Mouse (Mus musculus) heart, postnatal 0 days (tissue): ENCODE measurements around the gene Cd4. TPM values are rescaled to one million over a fixed set of nuclear protein-coding genes. Genes with fewer than 3 reads are reported as not detected.

Experiments used
- ATAC-seq: fragments of 200-750 bp; cut with Nextera tagmentation; 2 replicates; pipeline ENCODE4 v1.8.0; 2017; ENCODE audit warnings: low read depth, moderate number of reproducible peaks, moderate library complexity; ENCODE audit not compliant: insufficient read depth
- DNase-seq: peaks from one replicate; pipeline ENCODE4 v3.0.0-alpha.2; 2016; ENCODE audit warnings: low spot score
- H3K27ac ChIP-seq: fragments of 300-500 bp; sonication (generic); 2 replicates; pipeline ENCODE4 v1.5.1; 2014; ENCODE audit warnings: low read depth, mild to moderate bottlenecking
- H3K27me3 ChIP-seq: fragments of 300-500 bp; sonication (generic); 2 replicates; pipeline ENCODE4 v1.6.1; 2014; ENCODE audit warnings: low read length, mixed read lengths; ENCODE audit not compliant: control insufficient read depth, insufficient read depth
- H3K36me3 ChIP-seq: fragments of 300-500 bp; sonication (generic); replicated peaks from 2 replicates; pipeline ENCODE4 v1.6.1; 2014; ENCODE audit warnings: low read length, mixed read lengths; ENCODE audit not compliant: control insufficient read depth, insufficient read depth
- H3K4me1 ChIP-seq: fragments of 300-500 bp; sonication (generic); 2 replicates; pipeline ENCODE4 v1.6.1; 2014; ENCODE audit warnings: antibody characterized with exemption; ENCODE audit not compliant: control insufficient read depth, insufficient read depth
- H3K4me2 ChIP-seq: fragments of 300-500 bp; sonication (generic); 2 replicates; pipeline ENCODE4 v1.6.1; 2014; ENCODE audit warnings: low read depth, mild to moderate bottlenecking, low read length, moderate library complexity
- H3K4me3 ChIP-seq: fragments of 300-500 bp; sonication (generic); 2 replicates; pipeline ENCODE4 v1.5.1; 2014; ENCODE audit warnings: low read depth, low read length
- H3K9ac ChIP-seq: fragments of 300-500 bp; sonication (generic); replicated peaks from 2 replicates; pipeline ENCODE4 v1.6.1; 2014; ENCODE audit warnings: low read depth, low read length, mixed read lengths
- H3K9me3 ChIP-seq: fragments of 300-500 bp; sonication (generic); replicated peaks from 2 replicates; pipeline ENCODE4 v1.6.1; 2016; ENCODE audit warnings: low read length; ENCODE audit not compliant: control insufficient read depth
- CTCF ChIP-seq: IDR thresholded peaks from 2 replicates; pipeline ENCODE4 v1.5.1; 2016; ENCODE audit warnings: antibody characterized with exemption, control low read depth, low read depth
- EP300 ChIP-seq: IDR thresholded peaks from 2 replicates; pipeline ENCODE4 v1.6.1; 2016; ENCODE audit warnings: antibody characterized with exemption, low read depth
- WGBS: fragments of 180-500 bp; shearing (Covaris S2); extraction: QIAGEN DNeasy Blood & Tissue Kit; methylation state at CpG from one replicate; pipeline ENCODE4 v1.1.7; 2014; 5-methylcytosine and 5-hydroxymethylcytosine counted together
- polyA plus RNA-seq: library from polyadenylated mRNA; unstranded; fragments of >200 nt; fragmentation: Nextera tagmentation; extraction: Ambion mirVana; gene quantifications from 2 replicates; pipeline ENCODE4 v1.2.1, GENCODE M21; 2015
- total RNA-seq: library from RNA; depleted of rRNA; stranded (reverse); fragments of >200 nt; gene quantifications from 2 replicates; pipeline ENCODE4 v1.2.3, GENCODE M21; 2014; ENCODE audit warnings: low replicate concordance

The Cd4 gene
- total and polyA plus RNA-seq, 2 experiments from 2014 or later: 0.10 TPM; not detected in 1

DNA sequence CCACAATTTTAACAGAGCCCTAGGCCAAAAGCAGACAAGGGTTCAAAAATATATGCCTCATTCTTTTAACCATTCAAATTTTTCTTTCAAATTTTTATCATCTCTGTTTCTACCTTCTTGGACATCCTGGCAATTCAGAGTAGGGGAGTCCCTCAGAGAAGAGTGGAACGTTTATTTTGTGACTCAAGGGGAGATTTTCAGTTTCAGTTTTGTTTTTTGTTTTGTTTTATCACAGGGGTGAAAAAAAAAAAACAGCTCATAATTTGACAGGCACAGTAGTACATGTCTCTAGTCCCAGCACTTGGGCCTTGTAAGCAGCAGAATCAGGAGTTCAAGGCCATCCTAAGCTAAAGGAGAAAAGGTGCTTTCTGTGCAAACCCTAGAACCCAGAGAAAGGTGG is 19.7 kb upstream of the Cd4 start:
- Histone ChIP-seq H3K9me3 (no peaks in the 10 kb centered on the region), H3K36me3 (no peaks in the 10 kb centered on the region), H3K27ac (no peak overlapping the region), H3K9ac (no peak overlapping the region), H3K4me1 (peaks cover 19% of the 10 kb centered on the region), H3K4me2 (no peak overlapping the region), H3K27me3 (peaks cover 6% of the 10 kb centered on the region; the same call in 1 of the 2 replicates), H3K4me3 (no peak overlapping the region)
- no peak for DNase-seq
- 62% methylated on average over 1 of the region's 1 CpGs for WGBS
- no peak for TF ChIP-seq CTCF
- TF ChIP-seq EP300: no peak
- ATAC-seq: no peak

DNA sequence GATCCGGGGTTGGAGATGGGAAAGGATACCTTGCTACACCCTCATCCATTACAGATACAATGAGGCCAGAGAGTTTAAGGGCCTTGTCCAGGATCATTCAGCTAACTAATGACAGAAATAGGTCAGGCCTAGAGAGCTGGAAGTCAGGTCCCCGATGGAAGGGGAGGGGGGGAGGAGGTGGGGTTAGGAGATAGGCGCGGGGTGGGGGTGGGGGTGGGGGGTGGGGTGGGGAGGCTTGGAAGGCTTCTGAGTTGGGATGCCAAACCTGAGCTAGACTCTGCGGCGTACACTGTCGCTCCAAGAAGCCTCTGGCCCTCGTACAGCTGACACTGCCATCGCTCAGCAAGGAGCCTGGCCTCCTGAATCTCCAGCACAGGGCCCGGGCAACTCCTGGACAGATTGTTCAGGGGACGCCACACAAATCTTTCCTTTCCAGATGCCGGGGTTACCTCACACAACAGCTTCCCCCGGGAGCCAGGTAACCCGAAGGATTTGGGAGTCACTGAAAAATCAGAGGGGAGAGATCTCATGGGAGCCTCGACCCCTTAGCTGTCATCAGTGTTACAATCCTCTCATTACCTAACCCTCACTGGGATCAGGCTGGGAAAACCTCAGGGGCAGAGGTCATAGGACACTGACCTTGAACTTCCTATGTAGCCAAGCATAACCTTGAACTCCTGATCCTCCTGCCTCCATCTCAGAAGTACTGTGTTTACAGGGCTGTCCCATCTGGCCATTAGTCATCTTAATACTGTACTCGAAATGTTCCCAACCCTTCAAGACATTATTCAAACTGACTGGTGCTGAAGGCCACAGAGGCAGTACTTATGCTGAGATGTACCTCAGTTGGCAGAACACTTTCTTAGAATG is 17.2 kb upstream of the Cd4 start:
- Histone ChIP-seq H3K4me2 (peak overlapping the region; percentile 66), H3K27me3 (no peaks in the 10 kb centered on the region; the same call in 1 of the 2 replicates), H3K9me3 (no peaks in the 10 kb centered on the region), H3K4me3 (peak overlapping the region; percentile 48), H3K36me3 (no peaks in the 10 kb centered on the region), H3K4me1 (peaks cover 14% of the 10 kb centered on the region), H3K27ac (peak overlapping the region; percentile 94), H3K9ac (peak overlapping the region; percentile 54; the same call in 1 of the 2 replicates)
- DNase-seq: no peak
- no peak for TF ChIP-seq EP300
- TF ChIP-seq CTCF: no peak
- 44% methylated on average over 14 of the region's 16 CpGs for WGBS
- no peak for ATAC-seq

GRCm38 (mm10) chr6:124904161-124904981 is 16.4 kb upstream of the Cd4 start:
- Histone ChIP-seq H3K4me2 (peak overlapping the region; percentile 66), H3K4me1 (peaks cover 9% of the 10 kb centered on the region), H3K4me3 (peak overlapping the region; percentile 48), H3K9me3 (no peaks in the 10 kb centered on the region), H3K36me3 (no peaks in the 10 kb centered on the region), H3K27ac (peak overlapping the region; percentile 94), H3K27me3 (no peaks in the 10 kb centered on the region), H3K9ac (peak overlapping the region; percentile 54)
- DNase-seq (peak; percentile 92), ATAC-seq (peak; percentile 80)
- TF ChIP-seq CTCF: peak; percentile 66
- no peak for TF ChIP-seq EP300
- 6% methylated on average over 24 of the region's 24 CpGs for WGBS

DNA sequence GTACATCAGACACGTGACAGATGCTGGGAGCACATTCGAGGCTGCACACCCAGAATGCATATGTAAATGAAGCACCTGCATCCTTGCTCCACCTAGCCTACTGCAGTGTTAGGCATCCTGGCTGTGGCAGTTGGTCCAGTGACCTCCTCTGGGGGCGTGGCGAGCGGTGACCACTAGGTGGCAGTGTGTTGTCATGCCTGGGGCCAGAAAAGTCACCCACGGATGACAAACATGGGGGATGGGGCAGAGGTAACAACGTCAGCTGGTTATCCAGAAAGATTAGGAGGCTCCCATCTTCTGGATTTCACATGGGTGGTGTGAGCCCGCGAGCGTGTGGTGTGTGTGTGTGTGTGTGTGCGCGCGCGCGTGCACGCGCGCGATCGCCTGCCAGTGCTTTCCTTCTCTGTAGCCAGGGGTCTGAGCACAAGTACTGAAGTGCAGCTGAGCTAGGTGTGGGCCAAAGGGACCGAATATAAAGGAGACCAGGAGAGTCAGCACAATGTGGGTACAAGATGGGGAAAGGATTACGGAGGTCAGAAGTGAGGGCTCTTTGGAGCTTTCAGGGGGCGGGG is 15.6 kb upstream of the Cd4 start:
- peak; percentile 85 for ATAC-seq
- DNase-seq: peak; percentile 94
- Histone ChIP-seq H3K27ac (peak overlapping the region; percentile 94), H3K9ac (peak overlapping the region; percentile 54; the same call in 1 of the 2 replicates), H3K4me3 (peak overlapping the region; percentile 48), H3K9me3 (no peaks in the 10 kb centered on the region), H3K4me2 (peak overlapping the region; percentile 66), H3K4me1 (peaks cover 9% of the 10 kb centered on the region), H3K36me3 (no peaks in the 10 kb centered on the region), H3K27me3 (no peaks in the 10 kb centered on the region)
- under 1% methylated on average over 23 of the region's 23 CpGs for WGBS
- peak; percentile 99 for TF ChIP-seq CTCF
- no peak for TF ChIP-seq EP300

DNA sequence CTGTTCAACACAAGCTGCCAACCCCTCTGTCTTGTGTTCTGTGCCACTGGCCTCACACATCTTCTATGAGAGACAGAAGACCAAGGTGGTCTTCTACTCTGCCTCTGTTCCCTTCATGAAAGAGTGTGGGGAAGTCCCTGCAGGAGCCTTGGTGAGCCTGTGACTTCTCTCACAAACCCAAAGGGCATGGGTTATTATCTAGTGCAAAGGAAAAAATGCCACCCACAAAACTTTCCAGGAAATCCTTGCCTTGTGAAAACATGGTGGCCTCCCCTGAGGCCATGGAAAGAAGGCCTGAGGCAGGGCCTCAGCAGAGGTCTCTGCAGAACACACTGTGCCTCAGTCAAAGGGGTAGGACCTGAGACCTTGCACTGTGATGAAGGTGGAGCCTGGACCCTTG is 13.8 kb upstream of the Cd4 start:
- Histone ChIP-seq H3K36me3 (no peaks in the 10 kb centered on the region), H3K4me3 (no peak overlapping the region), H3K9me3 (no peaks in the 10 kb centered on the region), H3K27me3 (no peaks in the 10 kb centered on the region), H3K4me2 (no peak overlapping the region), H3K4me1 (peaks cover 9% of the 10 kb centered on the region), H3K9ac (no peak overlapping the region), H3K27ac (no peak overlapping the region; the same call in 1 of the 2 replicates)
- DNase-seq (no peak), ATAC-seq (no peak)
- TF ChIP-seq EP300: no peak
- TF ChIP-seq CTCF: no peak
